Mouse (Mus musculus) left cerebral cortex, postnatal 25 days (tissue): ENCODE results near the gene Ak5. TPM values are rescaled to one million over a fixed set of nuclear protein-coding genes. Genes with fewer than 3 reads are reported as not detected.
A peak's percentile ranks its signal among the peaks of the same experiment; 100 is the strongest.

Experiments
- DNase-seq, 2 experiments: peaks; one replicate each; pipeline ENCODE4 v3.0.0; 2022; ENCODE audit warnings: low spot score in 2 of 2, mixed read lengths in 1 of 2
- intact Hi-C: fragments of 180-260 bp; cut with DNase I; formaldehyde crosslinking; loops from one replicate; pipeline ENCODE4 v1.15.1; 2025
- total RNA-seq, 2 experiments: library from RNA; stranded (reverse); gene quantifications; 2 replicates each; pipeline ENCODE4 v1.2.3; 2021

Ak5 gene
- total RNA-seq, 2 experiments from 2014 or later = 137 to 159 TPM

DNA sequence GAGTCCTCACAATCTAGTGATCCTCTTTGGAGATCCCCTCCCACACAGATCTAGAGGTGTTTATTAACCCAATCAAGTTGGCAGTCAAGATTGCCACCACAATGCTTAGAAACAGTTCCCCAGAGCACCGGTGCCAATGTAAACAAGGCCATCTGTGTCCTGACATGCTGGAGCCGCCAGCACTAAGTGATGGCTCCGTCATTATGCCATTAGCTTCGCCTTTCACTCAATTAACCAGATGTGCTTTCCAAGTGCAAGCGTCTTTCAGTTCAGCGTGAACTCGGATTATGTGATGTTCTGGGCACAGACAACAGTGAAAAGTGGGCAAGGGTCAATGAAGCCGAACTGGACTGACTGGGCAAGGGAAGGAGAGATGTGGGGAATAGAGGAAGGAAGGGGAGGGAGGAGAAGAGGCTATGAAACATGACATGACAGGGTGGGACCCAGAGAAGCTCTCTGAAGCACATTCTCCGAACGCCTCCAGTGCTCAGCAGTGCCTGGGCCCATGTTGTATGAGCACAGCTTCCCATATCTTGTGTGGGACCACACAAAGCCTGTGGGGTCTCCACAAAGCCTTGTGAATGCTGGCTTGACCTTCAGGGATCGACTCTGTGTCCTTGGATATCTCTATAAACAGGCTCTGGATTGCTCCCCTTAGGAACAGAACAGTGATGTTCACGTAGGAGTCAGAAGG, 173.3 kb downstream of the Ak5 start:
- no peak for DNase-seq
- intact Hi-C loops = no loop called here

DNA sequence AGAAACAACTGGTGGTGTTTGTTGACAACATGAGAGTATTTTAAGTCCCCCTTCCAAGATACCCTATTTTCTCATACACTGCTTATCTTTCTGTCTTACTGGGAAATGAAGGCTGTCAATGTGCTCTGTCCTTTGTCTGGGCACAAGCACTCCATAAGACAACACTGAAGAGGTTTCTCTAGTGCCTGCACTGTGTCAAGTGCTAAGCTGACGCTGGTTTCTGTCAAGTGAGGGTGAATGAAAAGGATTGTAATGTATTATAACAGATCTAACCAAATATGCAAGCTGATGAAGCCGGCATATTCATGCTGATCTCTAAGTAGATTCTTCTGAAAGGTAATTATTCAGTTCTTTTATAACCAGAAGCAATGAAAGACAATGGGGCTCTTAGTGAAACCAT, 174.3 kb downstream of the Ak5 start:
- intact Hi-C loops = no loop called here
- DNase-seq = no peak

DNA sequence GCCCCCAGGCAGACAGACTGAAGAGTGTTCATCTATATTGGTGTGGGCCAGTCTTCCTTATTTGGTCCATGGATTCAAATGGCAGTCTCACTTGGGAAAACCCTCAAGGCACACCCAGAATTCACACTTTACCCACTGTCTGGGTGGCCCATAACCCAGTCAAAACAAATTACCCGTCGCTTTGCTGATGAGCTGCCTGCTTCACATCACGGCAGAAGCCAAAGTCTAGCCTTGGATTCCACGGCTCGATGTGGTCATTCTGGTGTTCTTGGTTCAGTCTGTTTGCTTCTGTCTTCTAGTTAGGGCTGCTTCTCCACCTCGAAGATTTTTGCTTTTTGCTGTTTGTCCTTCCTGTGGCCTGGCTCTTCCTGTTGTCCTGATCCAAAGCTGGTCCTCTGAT, 175.9 kb downstream of the Ak5 start:
- intact Hi-C loops = no loop called here

DNA sequence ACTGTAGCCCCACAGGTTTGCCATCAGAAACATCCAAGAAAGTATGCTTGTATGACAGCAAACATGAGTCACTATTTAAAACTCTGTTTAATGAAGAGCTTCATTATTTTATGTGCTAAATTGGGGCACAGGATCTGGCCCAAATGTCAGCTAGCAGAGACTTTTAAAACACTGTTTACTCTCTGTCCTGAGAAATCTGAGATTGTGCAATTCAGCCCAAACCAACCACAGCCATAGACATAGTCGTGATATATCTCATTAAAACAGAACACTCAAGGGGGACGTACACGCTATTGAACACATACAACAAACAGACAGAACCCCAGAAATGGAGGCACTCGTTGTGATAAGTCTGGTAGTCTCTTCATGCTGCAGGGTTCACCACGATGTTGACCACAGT, 177.7 kb downstream of the Ak5 start:
- no peak for DNase-seq
- intact Hi-C loops = no loop called here

More for the DNA sequence above, 175.9 kb downstream of the Ak5 start:
- no peak for DNase-seq

DNA sequence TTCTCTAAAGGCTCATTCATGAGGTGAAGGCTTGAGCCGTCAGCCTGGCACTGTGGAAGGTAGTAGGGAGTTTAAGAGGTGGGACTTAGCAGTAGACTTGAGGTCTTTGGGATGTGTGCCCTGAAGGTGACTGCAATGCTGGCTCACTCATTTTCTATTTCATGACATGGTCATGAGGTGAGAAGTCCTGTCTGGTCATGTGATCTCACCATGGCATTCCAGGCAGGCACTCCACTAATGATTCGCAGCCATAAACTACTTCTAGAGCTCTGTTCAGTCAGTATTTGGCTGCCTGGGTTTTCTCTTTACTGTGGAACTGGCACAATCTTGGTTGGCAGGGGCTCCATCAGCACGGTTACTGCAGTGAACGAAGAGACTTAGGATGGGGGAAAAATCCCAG, 179.2 kb downstream of the Ak5 start:
- no peak for DNase-seq
- intact Hi-C loops = no loop called here

DNA sequence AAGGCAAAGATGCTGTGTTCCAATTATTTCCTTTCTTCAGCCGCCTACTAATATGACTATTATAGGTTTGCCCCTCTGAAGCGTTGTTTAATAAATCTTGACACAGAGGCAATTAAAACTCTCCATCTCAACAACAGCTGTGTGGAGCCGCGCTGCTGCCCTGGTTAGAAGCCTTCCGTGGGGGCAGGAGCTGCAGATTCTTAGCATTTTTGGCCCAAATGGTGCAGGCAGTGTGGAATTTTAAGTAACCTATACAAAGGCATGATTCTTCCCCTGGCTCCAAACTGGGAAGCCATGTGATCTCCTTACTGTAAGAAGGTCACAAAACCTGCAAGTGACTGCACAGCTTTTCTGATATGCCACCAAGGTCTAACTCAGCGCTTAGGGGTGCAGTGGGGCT, 184.0 kb downstream of the Ak5 start:
- intact Hi-C loops = loop anchor here (5.0 kb wide), 1 partner anchor 68 kb away; no protein-coding TSS in a partner anchor
- DNase-seq = peak; percentile 30 to 75

DNA sequence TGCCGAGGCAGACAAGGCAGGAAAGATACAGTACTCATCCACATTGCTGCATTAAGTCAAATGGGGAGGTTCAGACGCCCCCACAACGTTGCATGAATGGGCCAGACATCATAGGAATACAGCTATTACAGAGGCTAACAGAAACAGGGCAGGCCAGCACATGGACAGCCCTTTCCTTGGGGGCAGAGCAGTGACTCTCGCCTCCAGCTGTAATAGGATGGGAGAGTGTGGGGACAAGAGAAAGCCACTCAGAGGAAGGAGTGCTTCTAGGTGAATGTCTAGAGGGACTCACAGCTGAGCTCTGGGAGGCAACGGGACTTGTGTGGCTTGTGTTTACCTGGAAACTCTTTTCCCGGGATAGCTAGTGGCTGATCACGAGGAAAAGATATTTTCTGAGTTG, 184.4 kb downstream of the Ak5 start:
- peak in 1 of 2 experiments; percentile 39 for DNase-seq
- intact Hi-C loops = loop anchor here (5.0 kb wide), 1 partner anchor 69 kb away; no protein-coding TSS in a partner anchor

DNA sequence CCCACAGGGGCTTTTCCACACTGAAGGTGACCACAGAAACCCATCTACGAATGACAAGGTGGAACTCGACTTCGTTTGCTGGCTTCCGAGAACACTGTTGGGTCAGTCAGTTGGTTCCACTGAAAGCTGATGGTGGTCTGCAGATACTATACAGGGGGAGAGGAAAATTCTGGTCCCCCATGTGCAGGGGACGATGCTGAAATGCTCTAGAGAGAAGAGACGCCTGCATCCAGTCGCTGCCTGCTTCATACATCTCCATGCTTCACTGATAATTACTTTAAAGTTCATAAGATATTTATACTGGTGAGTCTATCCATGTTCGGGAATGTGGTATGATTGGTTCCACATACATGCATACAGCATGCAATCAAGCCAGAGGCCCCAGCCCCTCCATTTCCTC, 186.0 kb downstream of the Ak5 start:
- DNase-seq = no peak
- intact Hi-C loops = loop anchor here (5.0 kb wide), 1 partner anchor 70 kb away; no protein-coding TSS in a partner anchor

DNA sequence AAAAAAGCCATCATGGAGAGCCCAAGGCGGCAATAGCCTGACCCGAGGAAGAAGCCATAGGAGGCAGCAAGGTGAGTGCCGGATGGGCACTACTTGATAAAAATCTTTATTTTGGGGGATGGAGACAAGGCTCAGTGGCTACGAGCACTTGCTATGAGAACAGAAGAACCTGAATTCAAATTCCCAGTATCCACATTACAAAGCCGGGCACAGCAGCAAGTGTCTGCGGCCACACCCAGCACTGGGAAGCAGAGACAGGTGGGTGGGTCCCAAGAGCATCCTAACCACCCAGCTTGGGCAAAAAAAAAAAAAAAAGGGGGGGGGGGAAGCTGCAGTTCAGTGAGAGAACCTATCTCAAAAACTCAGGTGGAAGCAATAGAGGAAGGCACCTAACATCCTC, 187.8 kb downstream of the Ak5 start:
- intact Hi-C loops = loop anchor here (5.0 kb wide), 1 partner anchor 72 kb away; no protein-coding TSS in a partner anchor
- DNase-seq = no peak

DNA sequence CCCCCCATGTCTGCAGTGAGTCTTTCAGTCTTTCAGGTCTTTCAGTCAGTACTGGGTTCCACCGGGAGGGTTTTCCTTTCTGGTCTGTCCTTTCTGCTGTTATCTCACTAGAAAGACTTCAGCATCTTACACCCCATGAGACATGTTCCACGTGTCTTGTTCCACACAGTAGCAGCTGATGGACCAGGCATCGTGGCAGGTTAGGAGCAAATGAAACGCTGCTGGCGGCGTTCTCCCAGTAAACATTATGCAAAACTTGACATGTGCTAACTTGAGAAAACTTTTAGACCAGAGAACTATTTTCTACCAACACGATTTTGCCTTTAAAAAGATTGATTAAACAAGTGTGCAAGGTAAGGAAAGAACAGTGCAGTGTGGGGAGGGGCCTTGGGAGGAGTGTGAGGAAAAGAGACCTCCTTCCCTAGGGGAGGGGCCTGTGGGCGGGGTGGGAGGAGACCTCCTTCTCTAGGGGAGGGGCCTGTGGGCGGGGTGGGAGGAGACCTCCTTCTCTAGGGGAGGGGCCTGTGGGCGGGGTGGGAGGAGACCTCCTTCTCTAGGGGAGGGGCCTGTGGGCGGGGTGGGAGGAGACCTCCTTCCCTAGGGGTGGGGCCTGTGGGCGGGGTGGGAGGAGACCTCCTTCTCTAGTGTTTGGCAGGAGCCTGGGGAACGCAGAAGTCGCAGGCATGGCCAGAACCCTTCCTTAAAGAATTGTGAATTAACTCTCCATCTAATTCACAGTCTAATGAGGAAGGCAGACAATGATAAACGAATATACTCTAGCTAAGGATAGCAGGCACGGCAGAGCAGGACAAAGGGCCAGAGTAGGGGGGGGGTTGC, 189.3 kb downstream of the Ak5 start:
- DNase-seq = no peak
- intact Hi-C loops = loop anchor here (5.0 kb wide), 1 partner anchor 188 kb away; the partner anchor contains the start of gene Ak5

DNA sequence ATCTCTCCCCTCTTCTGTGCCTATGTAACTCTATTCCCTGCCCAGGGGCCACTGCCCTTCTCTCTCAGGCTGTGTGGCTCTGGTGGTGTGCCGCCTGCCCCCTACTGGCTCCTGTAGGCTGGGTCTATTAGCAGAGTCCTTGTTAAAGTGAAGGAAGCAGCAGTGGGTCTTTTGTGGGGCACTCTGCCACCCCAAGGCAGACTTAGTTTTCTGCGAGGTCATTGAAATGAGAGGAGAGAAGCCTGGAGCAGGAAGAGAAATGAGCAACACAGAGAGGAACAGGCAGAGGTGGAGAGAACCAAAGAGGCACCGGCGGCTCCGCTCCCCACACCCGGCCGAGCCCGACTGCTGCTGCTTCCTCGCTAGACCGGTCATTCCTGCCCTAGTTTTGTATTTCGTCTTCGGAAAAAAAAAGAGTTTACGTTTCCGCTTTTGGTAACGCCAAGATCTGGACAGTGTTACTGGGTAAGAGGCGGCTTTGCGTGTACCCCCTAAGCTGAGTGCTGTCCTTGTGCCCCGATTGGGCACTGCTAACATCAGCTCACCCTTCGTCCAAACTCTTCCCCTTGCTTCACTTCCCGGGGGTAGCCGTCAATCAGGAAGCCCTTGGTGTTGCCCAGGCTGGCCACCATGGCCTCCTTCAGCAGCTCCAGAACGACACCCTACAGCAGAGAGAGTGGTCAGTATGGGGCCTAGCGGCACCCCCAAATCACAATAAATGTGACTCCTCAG, 190.2 kb downstream of the Ak5 start:
- intact Hi-C loops = loop anchor here (2.0 to 5.0 kb wide), 2 partner anchors 81 to 189 kb away; partner anchors contain the start of gene Ak5
- peak; percentile 47 to 53 for DNase-seq

DNA sequence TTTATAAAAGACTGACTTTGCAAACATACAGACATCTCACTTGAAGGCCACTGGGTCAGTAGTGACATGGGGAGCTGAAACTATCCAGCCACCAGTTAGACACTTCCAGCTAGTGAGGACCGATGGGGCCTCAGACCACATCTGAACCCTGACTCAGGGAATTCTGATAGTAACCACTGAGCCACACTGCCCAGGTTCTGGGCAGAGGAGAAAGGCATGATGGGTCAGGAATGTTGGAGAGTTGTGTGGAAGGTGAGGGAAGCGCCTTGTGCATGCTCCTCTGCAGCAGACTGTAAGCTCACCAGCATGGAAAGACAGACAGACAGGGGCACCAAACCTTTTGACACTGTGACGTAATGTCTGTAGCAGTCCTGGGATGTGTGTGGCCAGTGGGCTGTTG, 192.3 kb downstream of the Ak5 start:
- intact Hi-C loops = loop anchor here (2.0 to 5.0 kb wide), 2 partner anchors 79 to 191 kb away; partner anchors contain the start of gene Ak5
- DNase-seq = no peak

DNA sequence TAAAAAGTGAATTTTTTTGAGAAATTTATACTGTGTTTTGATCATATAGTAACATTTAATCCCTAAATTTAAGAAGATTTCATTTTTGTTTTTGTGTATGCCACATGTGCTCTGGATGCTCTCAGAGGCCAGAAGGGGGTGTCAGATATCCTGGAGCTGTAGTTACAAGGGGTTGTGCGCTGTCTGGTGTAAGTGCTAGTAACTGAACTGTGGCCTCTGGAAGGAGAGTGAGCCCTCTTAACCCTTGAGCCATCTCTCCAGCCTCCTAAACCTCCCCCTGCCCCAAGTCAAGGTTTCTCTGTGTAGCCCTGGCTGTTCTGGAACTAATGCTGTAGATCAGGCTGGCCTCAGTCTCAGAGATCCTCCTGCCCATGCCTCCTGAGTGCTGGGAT, 192.9 kb downstream of the Ak5 start:
- intact Hi-C loops = loop anchor here (5.0 kb wide), 1 partner anchor 192 kb away; the partner anchor contains the start of gene Ak5
- DNase-seq = no peak

DNA sequence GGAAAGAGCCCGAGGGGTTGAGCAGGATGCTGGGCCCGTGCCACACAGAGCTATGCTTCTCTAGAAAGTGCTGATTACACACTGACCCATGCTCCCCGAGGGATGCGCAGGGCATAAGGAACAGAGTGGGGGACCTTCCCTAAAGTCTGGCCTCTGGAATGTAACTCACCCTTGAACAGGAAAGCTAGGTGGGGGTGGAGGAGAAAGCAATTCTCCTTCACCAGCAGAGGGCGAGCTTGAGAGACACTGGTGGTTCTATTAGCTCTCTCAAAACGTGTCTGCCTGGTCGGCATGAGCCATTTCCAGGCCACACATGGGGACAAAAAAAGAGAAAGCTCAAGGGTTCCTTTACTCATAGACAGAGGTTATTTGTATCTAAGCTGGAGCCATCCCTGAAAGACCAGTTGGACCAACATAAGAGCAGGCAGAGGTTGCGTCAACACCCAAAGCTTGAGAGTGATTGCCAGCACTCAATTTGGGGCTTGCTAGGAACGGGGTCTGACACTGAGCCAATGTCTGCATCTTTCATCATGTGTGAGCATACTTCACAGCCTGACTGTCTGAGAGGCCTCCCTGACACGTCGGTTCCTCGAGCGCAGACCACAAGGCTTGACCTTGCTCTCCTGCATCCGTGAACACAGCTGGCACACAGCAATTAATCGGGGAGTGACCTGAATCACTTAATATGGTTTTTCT, 193.4 kb downstream of the Ak5 start:
- peak; percentile 51 to 54 for DNase-seq
- intact Hi-C loops = loop anchor here (5.0 kb wide), 3 partner anchors 193 to 273 kb away; partner anchors contain the start of gene Ak5

DNA sequence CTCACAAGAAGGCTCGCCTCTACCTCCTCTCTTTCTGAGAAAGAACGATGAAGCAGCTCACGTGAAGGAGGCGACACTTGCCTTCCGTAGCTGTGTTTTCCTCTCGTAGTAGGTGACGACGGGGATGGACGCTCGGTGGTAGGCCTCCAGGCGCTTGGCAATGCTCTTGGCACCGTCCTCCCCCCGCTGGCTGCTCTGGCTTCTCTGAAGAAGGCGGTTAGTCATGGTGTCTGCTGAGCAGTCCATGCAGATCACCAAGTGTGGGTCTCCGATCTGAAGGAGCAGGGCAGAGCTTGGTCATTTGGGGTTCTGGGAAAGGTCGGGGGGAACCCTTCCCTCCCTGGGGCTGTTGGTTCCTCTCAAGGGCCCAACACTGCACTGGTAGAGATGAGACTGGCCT, 195.5 kb downstream of the Ak5 start:
- intact Hi-C loops = loop anchor here (5.0 kb wide), 2 partner anchors 260 to 275 kb away; no protein-coding TSS in a partner anchor
- no peak for DNase-seq

DNA sequence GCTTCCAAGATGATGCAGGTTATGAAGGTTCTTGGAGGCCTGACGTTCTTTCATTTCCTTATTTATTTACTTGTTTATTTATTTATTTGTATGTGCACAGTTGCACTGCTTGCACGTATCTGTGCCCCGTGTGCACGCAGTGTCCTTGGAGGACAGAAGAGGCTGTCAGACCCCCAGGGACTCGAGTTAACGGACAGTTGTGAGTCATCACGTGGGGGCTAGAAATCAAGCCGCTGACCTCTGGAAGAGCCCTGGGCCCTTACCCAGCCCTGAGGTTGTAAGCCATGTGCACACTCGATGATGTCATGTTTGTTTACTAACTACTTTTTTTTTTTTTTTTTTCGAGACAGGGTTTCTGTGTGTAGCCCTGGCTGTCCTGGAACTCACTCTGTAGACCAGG, 197.8 kb downstream of the Ak5 start:
- intact Hi-C loops = loop anchor here (5.0 kb wide), 2 partner anchors 262 to 277 kb away; no protein-coding TSS in a partner anchor
- DNase-seq = no peak

DNA sequence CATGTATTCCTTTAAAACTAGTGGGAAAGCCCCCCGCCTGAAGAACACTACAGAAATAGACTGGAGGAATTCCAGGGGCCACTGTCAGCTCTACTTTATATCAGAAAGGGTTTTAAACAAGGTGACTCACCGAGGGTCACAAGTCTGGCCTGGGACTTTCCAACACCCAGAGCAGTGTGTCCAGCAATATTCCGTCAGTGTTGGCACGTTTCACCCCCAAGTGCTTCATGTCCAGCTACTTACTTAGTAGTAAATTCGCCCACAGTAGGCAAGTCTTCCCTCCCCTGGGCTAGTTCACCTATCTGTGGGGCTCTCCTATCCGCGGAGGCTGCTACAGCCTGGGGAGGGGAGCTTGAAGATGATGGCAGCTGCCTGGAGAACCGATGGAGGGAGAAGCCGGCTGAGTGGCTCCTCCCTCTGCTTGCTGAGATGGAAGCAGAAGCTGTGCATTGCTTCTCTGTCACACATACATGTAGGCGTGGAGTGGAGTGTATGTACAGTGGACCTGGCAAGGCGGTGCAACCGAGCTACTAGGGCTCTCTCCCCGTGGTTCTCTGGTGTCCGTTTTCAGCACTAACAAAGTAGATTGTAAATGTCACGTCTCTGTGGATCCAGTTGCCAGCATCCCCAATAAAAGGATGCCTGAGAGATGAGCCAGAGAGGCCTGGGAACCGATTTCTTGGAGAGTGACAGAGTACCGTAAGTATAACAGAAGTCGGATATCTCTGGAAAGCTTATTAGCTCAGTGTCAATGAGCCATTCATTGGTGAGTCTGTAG, 198.5 kb downstream of the Ak5 start:
- no peak for DNase-seq
- intact Hi-C loops = loop anchor here (5.0 kb wide), 2 partner anchors 263 to 278 kb away; no protein-coding TSS in a partner anchor

DNA sequence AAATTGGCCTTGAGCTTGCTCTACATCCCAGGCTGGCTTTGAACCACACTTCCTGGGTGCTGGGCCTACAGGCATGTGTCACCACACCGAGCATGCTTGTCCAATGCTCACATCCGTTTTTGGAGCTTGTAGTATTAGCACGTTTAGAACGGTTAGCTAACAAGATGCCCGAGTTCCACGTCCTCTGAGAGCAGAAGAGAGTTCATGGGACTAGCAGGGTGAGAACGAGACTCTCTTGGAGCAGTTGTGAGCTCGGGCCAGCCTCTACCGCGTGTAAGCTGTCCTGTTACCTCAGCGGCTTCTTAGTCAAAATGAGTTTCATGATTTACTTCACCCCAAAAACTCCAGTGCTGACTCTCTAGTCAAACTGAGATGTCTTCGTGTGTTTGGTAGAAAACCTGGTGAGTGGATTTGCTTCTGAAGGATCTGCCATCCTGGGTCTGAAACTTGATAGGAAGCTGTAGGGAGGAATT, 199.6 kb downstream of the Ak5 start:
- DNase-seq = no peak
- intact Hi-C loops = no loop called here
